Mouse (Mus musculus) kidney, embryonic 14.5 days (tissue): ENCODE measurements at regions not wholly inside any gene's neighbourhood (a gene's known extent, or its start where the extent isn't known, plus 50 kb on each side); places are given as distances from the start of the nearest gene placed in this dataset.
A peak's percentile ranks its signal among the peaks of the same experiment; 100 is the strongest.

Experiments
- ATAC-seq: fragments of 200-750 bp; cut with Nextera tagmentation; 2 replicates; pipeline ENCODE4 v1.8.0; 2017; ENCODE audit warnings: moderate number of reproducible peaks, mild to moderate bottlenecking, moderate TSS enrichment, moderate library complexity; ENCODE audit not compliant: low FRiP score, low TSS enrichment
- H3K27ac ChIP-seq: fragments of 300-500 bp; sonication (generic); 2 replicates; pipeline ENCODE4 v1.5.1; 2014; ENCODE audit warnings: low read depth, mild to moderate bottlenecking, low read length, moderate library complexity, mixed read lengths
- H3K27me3 ChIP-seq: fragments of 300-500 bp; sonication (generic); 2 replicates; pipeline ENCODE4 v1.6.1; 2014; ENCODE audit warnings: mild to moderate bottlenecking, low read length; ENCODE audit not compliant: control insufficient read depth, insufficient read depth
- H3K36me3 ChIP-seq: fragments of 300-500 bp; sonication (generic); 2 replicates; pipeline ENCODE4 v1.6.1; 2014; ENCODE audit warnings: low read length, mixed read lengths; ENCODE audit not compliant: control insufficient read depth, insufficient read depth
- H3K4me1 ChIP-seq: fragments of 300-500 bp; sonication (generic); 2 replicates; pipeline ENCODE4 v1.6.1; 2014; ENCODE audit warnings: low read length, mixed read lengths; ENCODE audit not compliant: control insufficient read depth, insufficient read depth
- H3K4me2 ChIP-seq: fragments of 300-500 bp; sonication (generic); replicated peaks from 2 replicates; pipeline ENCODE4 v1.6.1; 2014; ENCODE audit warnings: low read depth, mild to moderate bottlenecking, low read length
- H3K4me3 ChIP-seq: fragments of 300-500 bp; sonication (generic); 2 replicates; pipeline ENCODE4 v1.5.1; 2014; ENCODE audit warnings: mild to moderate bottlenecking, low read length
- H3K9ac ChIP-seq: fragments of 300-500 bp; sonication (generic); 2 replicates; pipeline ENCODE4 v1.6.1; 2014; ENCODE audit warnings: low read depth, mild to moderate bottlenecking, low read length, moderate library complexity
- H3K9me3 ChIP-seq: fragments of 300-500 bp; sonication (generic); 2 replicates; pipeline ENCODE4 v1.6.1; 2016; ENCODE audit warnings: low read length; ENCODE audit not compliant: control insufficient read depth
- WGBS: fragments of 180-500 bp; shearing (Covaris S2); extraction: QIAGEN DNeasy Blood & Tissue Kit; methylation state at CpG from one replicate; pipeline ENCODE4 v1.1.7; 2014; 5-methylcytosine and 5-hydroxymethylcytosine counted together

- Histone ChIP-seq H3K9ac (no peak overlapping the region), H3K4me3 (peak overlapping the region; percentile 32), H3K9me3 (no peaks in the 10 kb centered on the region), H3K36me3 (no peaks in the 10 kb centered on the region), H3K4me2 (peak overlapping the region; percentile 53), H3K27me3 (no peaks in the 10 kb centered on the region), H3K27ac (no peak overlapping the region), H3K4me1 (no peaks in the 10 kb centered on the region)
- peak; percentile 28; the same call in 1 of the 2 replicates for ATAC-seq
- 32% methylated on average over 29 of the region's 42 CpGs for WGBS
These were observed 179.0 kb upstream of the Xlr start for GRCm38 (mm10) chrX:53976273-53977135.

- peak overlapping the region; percentile 53 for H3K4me2 ChIP-seq
- H3K9ac ChIP-seq = no peak overlapping the region
- H3K9me3 ChIP-seq = no peaks in the 10 kb centered on the region
- 0 out of 2 replicates have a peak, but pooled peaks have one; percentile 24 for ATAC-seq
- no peaks in the 10 kb centered on the region for H3K36me3 ChIP-seq
- peak overlapping the region; percentile 32 for H3K4me3 ChIP-seq
- H3K4me1 ChIP-seq = no peaks in the 10 kb centered on the region
- H3K27me3 ChIP-seq = no peaks in the 10 kb centered on the region
- WGBS = 27% methylated on average over 27 of the region's 28 CpGs
- no peak overlapping the region for H3K27ac ChIP-seq
These were observed 178.2 kb upstream of the Xlr start for GRCm38 (mm10) chrX:53975545-53976272.

GRCm38 (mm10) chrX:53974732-53975544 is 177.4 kb upstream of the Xlr start:
- ATAC-seq = peak; percentile 57; the same call in 1 of the 2 replicates
- Histone ChIP-seq H3K4me2 (peak overlapping the region; percentile 53), H3K27ac (no peak overlapping the region), H3K9ac (no peak overlapping the region), H3K27me3 (no peaks in the 10 kb centered on the region), H3K4me1 (no peaks in the 10 kb centered on the region), H3K36me3 (no peaks in the 10 kb centered on the region), H3K4me3 (peak overlapping the region; percentile 32), H3K9me3 (no peaks in the 10 kb centered on the region)
- WGBS = 25% methylated on average over 52 of the region's 52 CpGs
